Mouse (Mus musculus): Measurements from ENCODE around the gene Prss43. TPM values are rescaled to one million over a fixed set of nuclear protein-coding genes. Genes with fewer than 3 reads are reported as not detected.

The Prss43 gene
- polyA plus RNA-seq (2015; fragmentation: Nextera tagmentation; extraction: Ambion mirVana): not detected in 2 replicates

GRCm38 (mm10) chr9:110826390-110826789 lies at the start of gene Prss43:
TSS of gene Prss43 (plus strand) at chr9:110826690.
- no peaks in the 10 kb centered on the region for H3K36me3 ChIP-seq (ENCODE audit: insufficient read depth, low read length)

DNA sequence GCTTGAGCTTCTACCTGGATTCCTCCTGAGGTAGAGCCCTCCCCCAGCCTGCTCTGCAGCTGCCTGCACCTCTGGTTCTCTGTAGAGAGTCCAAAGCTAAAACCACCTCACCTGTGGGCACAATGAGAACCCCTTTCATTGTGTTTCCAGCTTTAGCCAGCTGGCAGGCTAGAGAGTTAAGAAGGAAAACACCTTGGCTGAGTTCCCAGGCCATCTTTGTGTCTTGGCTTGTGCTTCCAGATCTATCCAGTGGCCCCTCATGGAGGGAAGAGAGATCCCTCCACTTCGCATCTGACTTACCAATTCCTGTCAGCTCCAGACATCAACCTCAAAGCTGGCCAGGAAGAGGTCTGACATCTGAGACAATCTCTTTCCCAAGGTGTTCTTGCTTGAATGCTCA lies 48.4 kb upstream of the Prss43 start:
- 85% methylated on average over 1 of the region's 1 CpGs for WGBS
- Histone ChIP-seq H3K9ac (replicated peaks; ENCODE audit: low read length) (no peak overlapping the region), H3K4me2 (replicated peaks; ENCODE audit: low read depth, low read length) (no peak overlapping the region), H3K27ac (ENCODE audit: low read length) (no peak overlapping the region), H3K4me3 (ENCODE audit: low read length) (no peak overlapping the region), H3K27me3 (ENCODE audit: insufficient read depth, low read length) (no peaks in the 10 kb centered on the region; the same call in 1 of the 2 replicates), H3K9me3 (ENCODE audit: low read length) (no peaks in the 10 kb centered on the region), H3K36me3 (ENCODE audit: insufficient read depth, low read length) (no peaks in the 10 kb centered on the region), H3K4me1 (ENCODE audit: insufficient read depth, low read length) (peaks cover 14% of the 10 kb centered on the region)
- ATAC-seq (ENCODE audit: low FRiP score, low TSS enrichment): no peak

More at GRCm38 (mm10) chr9:110826390-110826789, at the start of gene Prss43:
- Histone ChIP-seq H3K9ac (replicated peaks; ENCODE audit: low read length) (no peak within 1 kb of the TSS), H3K27ac (ENCODE audit: low read length) (no peak within 1 kb of the TSS), H3K4me1 (ENCODE audit: insufficient read depth, low read length) (no peaks in the 10 kb centered on the region), H3K9me3 (ENCODE audit: low read length) (no peaks in the 10 kb centered on the region), H3K4me2 (replicated peaks; ENCODE audit: low read depth, low read length) (no peak within 1 kb of the TSS), H3K4me3 (ENCODE audit: low read length) (no peak within 1 kb of the TSS), H3K27me3 (ENCODE audit: insufficient read depth, low read length) (no peaks in the 10 kb centered on the region)
- WGBS: 78% methylated on average over 3 of the region's 3 CpGs
- ATAC-seq (ENCODE audit: low FRiP score, low TSS enrichment): no peak

DNA sequence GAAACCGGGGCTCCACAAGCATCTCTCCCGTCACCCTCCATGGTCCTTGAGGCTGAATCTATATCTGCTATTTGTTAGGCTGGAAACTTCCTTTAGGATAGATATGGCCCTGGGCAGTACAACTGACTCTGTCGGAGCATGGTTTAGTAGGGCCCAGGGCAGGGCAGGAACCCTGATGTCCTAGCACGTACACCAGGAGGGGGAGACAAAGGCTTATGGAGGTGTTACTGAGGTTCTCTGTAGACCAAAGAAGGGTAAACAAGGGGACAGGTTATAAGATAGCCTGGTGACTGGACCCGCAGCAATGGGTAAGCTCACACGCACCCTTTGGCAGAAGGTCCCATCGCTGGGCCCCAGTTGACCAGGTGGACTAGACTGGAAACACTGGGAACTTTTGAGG lies 47.9 kb upstream of the Prss43 start:
- 76% methylated on average over 7 of the region's 7 CpGs for WGBS

DNA sequence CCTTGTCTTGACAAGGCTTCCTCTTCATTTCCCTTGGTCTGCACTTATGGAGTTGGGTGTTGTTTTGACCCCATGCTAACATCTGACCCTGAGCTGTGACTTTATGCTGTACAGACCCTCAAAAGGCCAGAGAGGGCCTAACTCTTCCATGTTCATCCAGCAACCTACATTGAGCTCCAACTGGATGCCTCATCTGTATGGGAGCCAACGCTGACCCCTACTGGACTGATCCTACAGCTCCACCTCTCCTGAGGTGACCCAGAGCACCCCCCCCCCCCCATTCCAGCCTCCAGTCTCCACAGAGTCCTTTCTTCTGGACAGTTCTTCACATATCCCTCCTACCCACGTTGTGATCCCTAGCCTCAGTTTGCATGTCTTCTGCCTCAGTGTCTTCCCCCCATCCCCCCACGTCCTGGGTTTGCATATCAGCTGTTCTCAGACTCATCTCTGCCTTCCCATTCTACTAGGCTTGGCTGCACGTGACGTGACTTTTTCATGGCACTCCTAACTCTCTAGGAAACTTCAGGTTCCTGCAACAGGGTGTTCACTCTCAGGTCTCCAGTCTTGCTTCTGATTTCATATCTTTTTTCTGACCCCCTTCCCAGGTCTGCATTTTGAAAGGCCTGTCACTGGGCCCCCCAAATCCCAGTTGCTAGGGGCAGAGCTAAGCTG lies 47.1 kb upstream of the Prss43 start:
- 63% methylated on average over 5 of the region's 5 CpGs for WGBS
- Histone ChIP-seq H3K4me3 (ENCODE audit: low read length) (no peak overlapping the region), H3K27ac (ENCODE audit: low read length) (no peak overlapping the region), H3K9me3 (ENCODE audit: low read length) (no peaks in the 10 kb centered on the region), H3K36me3 (ENCODE audit: insufficient read depth, low read length) (no peaks in the 10 kb centered on the region), H3K4me1 (ENCODE audit: insufficient read depth, low read length) (peaks cover 14% of the 10 kb centered on the region), H3K27me3 (ENCODE audit: insufficient read depth, low read length) (no peaks in the 10 kb centered on the region; the same call in 1 of the 2 replicates), H3K9ac (replicated peaks; ENCODE audit: low read length) (no peak overlapping the region), H3K4me2 (replicated peaks; ENCODE audit: low read depth, low read length) (no peak overlapping the region)
- no peak for ATAC-seq (ENCODE audit: low FRiP score, low TSS enrichment)

More for the DNA sequence above, 47.9 kb upstream of the Prss43 start:
- Histone ChIP-seq H3K9me3 (ENCODE audit: low read length) (no peaks in the 10 kb centered on the region), H3K9ac (replicated peaks; ENCODE audit: low read length) (no peak overlapping the region), H3K27me3 (ENCODE audit: insufficient read depth, low read length) (no peaks in the 10 kb centered on the region; the same call in 1 of the 2 replicates), H3K4me2 (replicated peaks; ENCODE audit: low read depth, low read length) (no peak overlapping the region), H3K36me3 (ENCODE audit: insufficient read depth, low read length) (no peaks in the 10 kb centered on the region), H3K4me1 (ENCODE audit: insufficient read depth, low read length) (peaks cover 14% of the 10 kb centered on the region), H3K4me3 (ENCODE audit: low read length) (no peak overlapping the region), H3K27ac (ENCODE audit: low read length) (no peak overlapping the region)
- no peak for ATAC-seq (ENCODE audit: low FRiP score, low TSS enrichment)

- peak overlapping the region; percentile 93 for H3K4me2 ChIP-seq (replicated peaks; ENCODE audit: low read depth, low read length)
- H3K9me3 ChIP-seq (ENCODE audit: low read length): no peaks in the 10 kb centered on the region
- peak overlapping the region; percentile 76 for H3K9ac ChIP-seq (replicated peaks; ENCODE audit: low read length)
- peaks cover 9% of the 10 kb centered on the region; the same call in 1 of the 2 replicates for H3K4me1 ChIP-seq (ENCODE audit: insufficient read depth, low read length)
- no peaks in the 10 kb centered on the region for H3K36me3 ChIP-seq (ENCODE audit: insufficient read depth, low read length)
- peak overlapping the region; percentile 68; the same call in 1 of the 2 replicates for H3K27ac ChIP-seq (ENCODE audit: low read length)
- WGBS: under 1% methylated on average over 43 of the region's 43 CpGs
- peak overlapping the region; percentile 56 for H3K4me3 ChIP-seq (ENCODE audit: low read length)
- no peaks in the 10 kb centered on the region; the same call in 1 of the 2 replicates for H3K27me3 ChIP-seq (ENCODE audit: insufficient read depth, low read length)
- peak; percentile 95 for ATAC-seq (ENCODE audit: low FRiP score, low TSS enrichment)
These were observed 45.2 kb upstream of the Prss43 start for GRCm38 (mm10) chr9:110781256-110781721.

- ATAC-seq (ENCODE audit: low FRiP score, low TSS enrichment): peak; percentile 73
- under 1% methylated on average over 23 of the region's 23 CpGs for WGBS
- peak overlapping the region; percentile 68; the same call in 1 of the 2 replicates for H3K27ac ChIP-seq (ENCODE audit: low read length)
These were observed 44.8 kb upstream of the Prss43 start for GRCm38 (mm10) chr9:110781731-110782130.

DNA sequence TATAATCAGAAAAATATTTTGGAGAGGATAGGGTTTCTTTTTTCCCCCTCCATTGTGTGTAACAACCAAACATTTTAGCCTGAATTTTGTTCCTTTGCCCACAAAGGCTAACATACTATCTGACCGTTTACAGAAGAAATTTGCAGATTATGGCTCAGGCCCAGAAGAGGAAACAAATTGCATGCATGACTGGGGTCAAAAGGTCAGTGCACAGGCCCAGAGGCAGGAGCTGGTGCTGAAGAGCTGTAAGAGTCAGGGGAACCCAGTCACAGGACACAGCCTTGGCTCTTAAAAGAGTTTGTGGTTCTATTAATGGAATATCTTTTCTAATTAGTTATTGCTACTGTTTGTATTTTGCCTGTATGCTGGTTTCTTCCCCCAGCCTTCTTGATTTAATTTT lies 42.9 kb upstream of the Prss43 start:
- no peak for ATAC-seq (ENCODE audit: low FRiP score, low TSS enrichment)
- Histone ChIP-seq H3K4me3 (ENCODE audit: low read length) (no peak overlapping the region), H3K9ac (replicated peaks; ENCODE audit: low read length) (no peak overlapping the region), H3K4me1 (ENCODE audit: insufficient read depth, low read length) (peaks cover 9% of the 10 kb centered on the region; the same call in 1 of the 2 replicates), H3K9me3 (ENCODE audit: low read length) (no peaks in the 10 kb centered on the region), H3K4me2 (replicated peaks; ENCODE audit: low read depth, low read length) (no peak overlapping the region), H3K27ac (ENCODE audit: low read length) (no peak overlapping the region), H3K36me3 (ENCODE audit: insufficient read depth, low read length) (no peaks in the 10 kb centered on the region), H3K27me3 (ENCODE audit: insufficient read depth, low read length) (no peaks in the 10 kb centered on the region; the same call in 1 of the 2 replicates)
- WGBS: 42% methylated on average over 1 of the region's 1 CpGs

More at GRCm38 (mm10) chr9:110781731-110782130, 44.8 kb upstream of the Prss43 start:
- Histone ChIP-seq H3K27me3 (ENCODE audit: insufficient read depth, low read length) (no peaks in the 10 kb centered on the region; the same call in 1 of the 2 replicates), H3K9ac (replicated peaks; ENCODE audit: low read length) (peak overlapping the region; percentile 76), H3K4me1 (ENCODE audit: insufficient read depth, low read length) (peaks cover 9% of the 10 kb centered on the region; the same call in 1 of the 2 replicates), H3K9me3 (ENCODE audit: low read length) (no peaks in the 10 kb centered on the region), H3K4me3 (ENCODE audit: low read length) (peak overlapping the region; percentile 56), H3K36me3 (ENCODE audit: insufficient read depth, low read length) (no peaks in the 10 kb centered on the region), H3K4me2 (replicated peaks; ENCODE audit: low read depth, low read length) (peak overlapping the region; percentile 93)

DNA sequence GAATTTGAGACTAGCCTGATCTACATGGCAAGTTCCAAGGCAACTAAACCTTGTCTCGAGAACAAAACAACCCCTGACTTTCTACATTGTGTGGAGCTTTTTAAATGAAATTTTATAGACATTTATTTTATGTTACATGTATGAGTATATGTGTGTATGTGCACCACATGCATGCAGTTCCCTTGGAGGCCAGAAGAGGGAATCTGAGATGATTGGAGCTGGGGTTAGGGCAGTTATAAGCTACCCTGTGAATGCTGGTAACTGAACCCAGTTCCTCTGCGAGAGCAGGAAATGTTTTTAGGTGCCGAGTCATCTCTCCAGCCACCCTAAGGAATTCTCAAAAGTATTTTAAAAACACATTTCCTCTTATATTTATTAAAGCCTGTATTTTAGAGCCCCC lies 38.3 kb upstream of the Prss43 start:
- no peak overlapping the region for H3K4me2 ChIP-seq (replicated peaks; ENCODE audit: low read depth, low read length)
- no peaks in the 10 kb centered on the region for H3K36me3 ChIP-seq (ENCODE audit: insufficient read depth, low read length)
- WGBS: 88% methylated on average over 3 of the region's 3 CpGs
- H3K27me3 ChIP-seq (ENCODE audit: insufficient read depth, low read length): no peaks in the 10 kb centered on the region
- no peaks in the 10 kb centered on the region for H3K9me3 ChIP-seq (ENCODE audit: low read length)
- H3K9ac ChIP-seq (replicated peaks; ENCODE audit: low read length): no peak overlapping the region
- no peaks in the 10 kb centered on the region for H3K4me1 ChIP-seq (ENCODE audit: insufficient read depth, low read length)
- no peak overlapping the region for H3K27ac ChIP-seq (ENCODE audit: low read length)
- H3K4me3 ChIP-seq (ENCODE audit: low read length): no peak overlapping the region
- no peak for ATAC-seq (ENCODE audit: low FRiP score, low TSS enrichment)

DNA sequence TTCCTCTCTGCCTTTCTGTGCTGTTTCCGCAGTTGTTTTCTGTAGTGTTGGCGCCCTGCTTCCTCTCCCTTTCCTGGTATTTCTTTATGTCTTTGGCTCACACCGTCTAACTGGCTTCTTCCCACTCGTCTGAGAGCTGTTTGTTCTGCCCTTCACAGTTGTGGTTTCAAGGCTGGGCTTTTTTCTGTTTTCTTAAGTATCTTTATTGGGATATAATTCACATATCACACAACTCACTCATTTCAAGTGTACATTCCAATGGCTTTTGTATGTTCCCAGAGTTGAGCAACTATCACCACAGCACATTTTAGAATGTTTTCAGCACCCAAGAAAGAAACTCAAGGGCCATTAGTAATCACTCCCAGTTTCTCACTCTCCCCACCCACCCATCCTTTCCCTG lies 36.0 kb upstream of the Prss43 start:
- no peak overlapping the region for H3K27ac ChIP-seq (ENCODE audit: low read length)
- H3K9ac ChIP-seq (replicated peaks; ENCODE audit: low read length): no peak overlapping the region
- no peaks in the 10 kb centered on the region for H3K27me3 ChIP-seq (ENCODE audit: insufficient read depth, low read length)
- 62% methylated on average over 4 of the region's 4 CpGs for WGBS
- no peak overlapping the region for H3K4me3 ChIP-seq (ENCODE audit: low read length)
- H3K4me2 ChIP-seq (replicated peaks; ENCODE audit: low read depth, low read length): no peak overlapping the region
- no peak for ATAC-seq (ENCODE audit: low FRiP score, low TSS enrichment)
- H3K36me3 ChIP-seq (ENCODE audit: insufficient read depth, low read length): no peaks in the 10 kb centered on the region
- no peaks in the 10 kb centered on the region for H3K4me1 ChIP-seq (ENCODE audit: insufficient read depth, low read length)
- no peaks in the 10 kb centered on the region for H3K9me3 ChIP-seq (ENCODE audit: low read length)

- H3K27ac ChIP-seq (ENCODE audit: low read length): no peak overlapping the region
- H3K4me3 ChIP-seq (ENCODE audit: low read length): no peak overlapping the region
- no peaks in the 10 kb centered on the region for H3K9me3 ChIP-seq (ENCODE audit: low read length)
- no peak overlapping the region for H3K4me2 ChIP-seq (replicated peaks; ENCODE audit: low read depth, low read length)
- H3K4me1 ChIP-seq (ENCODE audit: insufficient read depth, low read length): no peaks in the 10 kb centered on the region
- no peaks in the 10 kb centered on the region for H3K36me3 ChIP-seq (ENCODE audit: insufficient read depth, low read length)
- no peak for ATAC-seq (ENCODE audit: low FRiP score, low TSS enrichment)
- H3K27me3 ChIP-seq (ENCODE audit: insufficient read depth, low read length): no peaks in the 10 kb centered on the region
- H3K9ac ChIP-seq (replicated peaks; ENCODE audit: low read length): no peak overlapping the region
- WGBS: 80% methylated on average over 10 of the region's 10 CpGs
These were observed 29.5 kb upstream of the Prss43 start for GRCm38 (mm10) chr9:110797013-110797412.
